Mouse (Mus musculus): ENCODE measurements around the gene Edar. TPM values are rescaled to one million over a fixed set of nuclear protein-coding genes. Genes with fewer than 3 reads are reported as not detected.
A peak's percentile ranks its signal among the peaks of the same experiment; 100 is the strongest.

Gene Edar
- total RNA-seq, 4 experiments from 2014 or later: 0.15 to 2.5 (median 1.1) TPM

- no peak for DNase-seq
Measured at GRCm38 (mm10) chr10:58651270-58652042, 24.0 kb downstream of the Edar start.

DNA sequence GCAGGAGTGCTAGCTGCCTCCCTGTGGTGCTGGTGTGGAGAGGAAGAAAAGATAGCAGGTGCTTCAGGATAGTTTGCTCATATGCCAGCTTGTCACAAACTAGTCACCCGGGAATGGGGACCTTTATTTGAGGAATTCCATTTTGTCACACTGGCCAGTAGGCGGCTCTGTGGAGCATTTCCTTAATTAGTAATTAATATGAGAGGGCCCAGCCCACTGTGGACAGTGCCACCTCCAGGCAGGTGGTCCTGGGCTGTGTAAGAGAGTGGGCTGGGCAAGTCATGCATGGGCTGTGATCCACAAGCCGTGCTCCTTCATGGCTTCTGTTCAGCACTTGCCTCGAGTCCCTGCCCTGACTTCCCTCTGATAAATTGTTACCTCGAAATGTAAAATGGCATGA lies 26.7 kb downstream of the Edar start:
- no peak for DNase-seq

- DNase-seq: no peak
Measured at GRCm38 (mm10) chr10:58644671-58645070, 30.8 kb downstream of the Edar start.

DNA sequence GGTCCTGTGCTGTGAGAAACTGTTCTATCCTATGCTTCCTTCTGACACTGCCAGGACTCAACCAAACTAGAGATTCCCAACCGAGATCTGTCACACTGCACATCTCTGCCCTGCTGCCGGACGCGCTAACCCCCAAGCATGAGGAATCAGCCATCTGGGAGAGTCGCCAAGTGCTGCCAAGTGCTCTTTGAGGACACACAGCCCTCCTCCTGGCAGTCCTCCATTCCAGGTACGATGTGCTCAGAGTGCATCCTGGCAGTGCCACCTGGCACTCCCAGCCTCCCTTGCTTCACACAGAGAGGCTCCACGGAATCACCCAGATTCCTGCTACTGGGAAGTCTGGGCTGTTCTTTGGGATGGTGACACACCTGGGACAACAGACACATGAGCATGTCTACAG lies 31.3 kb downstream of the Edar start:
- no peak for DNase-seq

DNA sequence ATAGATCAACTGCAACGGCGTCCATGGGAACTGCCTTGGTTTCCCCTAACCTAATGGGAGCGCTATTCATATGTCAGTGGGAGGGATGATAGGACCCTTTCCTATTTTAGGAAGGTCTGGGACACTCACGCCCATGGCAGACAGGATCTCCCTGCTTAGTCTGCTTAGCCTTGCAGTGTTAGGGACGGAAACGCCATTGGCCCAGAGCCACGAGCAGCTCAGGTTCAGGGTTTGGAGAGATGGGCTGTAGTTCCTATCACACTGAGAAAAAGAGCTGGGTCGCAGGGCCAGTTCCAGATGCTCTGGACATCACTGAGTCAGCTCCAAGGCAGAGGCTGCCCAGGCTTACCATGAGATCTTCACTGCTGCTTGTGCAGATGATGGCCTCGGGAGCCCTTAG lies 32.5 kb downstream of the Edar start:
- DNase-seq: no peak

DNA sequence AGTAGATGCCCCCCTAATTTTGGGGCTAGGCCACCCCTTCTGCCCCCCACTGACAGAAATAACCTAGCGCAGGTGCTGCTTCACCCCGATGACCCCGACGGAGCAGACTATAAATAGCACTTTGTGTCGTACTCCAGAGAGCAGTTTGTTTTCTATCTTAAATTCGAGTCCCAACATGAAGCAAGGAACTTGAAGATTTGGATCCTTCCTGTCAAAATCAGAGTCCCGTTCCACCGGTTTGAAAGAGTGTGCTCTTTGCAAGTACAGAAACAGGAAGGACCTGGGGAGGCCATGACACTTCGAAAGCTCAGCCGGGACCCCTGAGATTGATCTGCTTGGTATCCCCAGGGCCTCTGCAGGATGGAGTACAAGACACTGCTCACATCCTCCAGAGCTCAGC lies 33.8 kb downstream of the Edar start:
- DNase-seq: no peak

GRCm38 (mm10) chr10:58640446-58641400 lies 34.7 kb downstream of the Edar start:
- no peak for DNase-seq

DNA sequence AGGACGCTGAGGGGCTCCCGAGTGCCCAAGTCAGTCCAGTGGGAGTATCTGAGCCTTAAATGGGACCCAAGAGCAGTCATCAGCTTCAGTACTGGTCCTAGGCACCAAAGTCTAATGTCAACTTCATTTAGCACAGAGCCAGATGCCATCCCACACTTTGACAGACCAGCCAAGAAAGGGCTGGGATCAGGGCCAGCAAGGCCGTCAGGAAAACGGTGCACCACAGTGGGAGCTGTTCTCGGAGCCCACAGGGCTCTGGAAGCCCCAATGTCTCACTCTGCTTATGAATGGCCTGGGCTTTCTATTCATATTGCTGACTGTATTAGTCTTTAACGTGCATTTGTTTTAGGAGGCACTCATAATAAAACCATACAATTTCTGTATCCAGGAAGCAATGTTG lies 36.2 kb downstream of the Edar start:
- DNase-seq: no peak

- no peak for DNase-seq
Measured at GRCm38 (mm10) chr10:58636431-58637080, 38.9 kb downstream of the Edar start.

- DNase-seq: no peak
Measured at GRCm38 (mm10) chr10:58633507-58633906, 41.9 kb downstream of the Edar start.

DNA sequence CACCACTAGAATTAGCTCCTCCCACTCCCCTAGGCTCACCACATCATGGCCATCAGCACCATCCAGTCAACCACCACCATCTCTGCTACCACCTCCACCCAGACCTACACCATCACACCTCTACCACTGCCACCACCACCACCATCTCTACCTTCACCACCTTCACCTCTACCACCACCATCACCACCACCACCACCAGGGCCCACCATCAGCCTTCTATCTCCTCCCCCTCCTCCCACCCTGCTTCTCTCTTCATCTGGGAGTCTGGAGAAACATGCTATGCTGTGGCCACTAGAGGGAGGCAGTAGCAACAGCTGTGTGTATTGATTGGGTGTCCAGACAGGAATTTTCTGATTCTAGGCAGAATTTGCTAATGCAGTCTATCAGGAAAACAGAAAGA lies 47.9 kb downstream of the Edar start:
- no peak for DNase-seq

DNA sequence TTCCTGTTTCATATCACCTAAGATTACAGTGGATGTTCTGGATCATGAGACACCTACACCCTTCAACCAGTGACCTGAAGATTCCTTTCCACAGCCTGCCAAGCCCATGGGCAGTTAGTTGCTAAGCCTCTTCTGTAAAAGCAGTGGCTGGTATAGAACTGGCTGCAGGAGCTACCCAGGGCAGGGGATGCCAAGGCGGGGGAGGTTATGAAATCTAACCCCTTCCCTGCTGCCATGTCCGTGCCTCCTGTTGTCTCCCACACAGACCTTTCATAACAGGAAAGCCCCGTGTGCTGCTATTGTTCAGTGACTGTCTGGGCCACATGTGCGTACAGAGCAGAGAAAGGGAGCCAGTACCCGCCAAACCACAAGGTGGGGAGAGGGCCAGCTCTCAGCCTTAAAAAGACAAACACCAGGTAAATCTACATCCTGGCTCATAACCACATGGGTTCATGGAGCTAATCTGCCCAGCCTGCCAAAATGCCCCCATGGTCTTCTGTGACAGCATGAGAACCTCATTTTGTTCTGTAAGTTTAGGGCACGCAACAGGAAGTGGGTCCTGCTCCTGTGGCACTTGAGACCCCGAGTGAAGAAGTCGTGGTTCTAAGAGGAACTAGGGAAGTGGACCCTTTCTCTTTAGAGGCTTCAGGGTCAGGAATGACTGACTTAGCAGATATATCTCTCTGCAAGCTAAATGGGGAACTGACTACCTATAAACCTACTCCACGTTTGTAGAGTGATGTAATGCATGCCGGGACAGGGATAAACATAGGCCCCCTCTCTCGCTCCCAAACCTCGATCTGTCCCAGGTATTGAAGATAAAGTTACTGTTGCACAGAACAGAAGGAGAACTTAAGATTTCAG lies 50.4 kb downstream of the Edar start:
- no peak for DNase-seq

DNA sequence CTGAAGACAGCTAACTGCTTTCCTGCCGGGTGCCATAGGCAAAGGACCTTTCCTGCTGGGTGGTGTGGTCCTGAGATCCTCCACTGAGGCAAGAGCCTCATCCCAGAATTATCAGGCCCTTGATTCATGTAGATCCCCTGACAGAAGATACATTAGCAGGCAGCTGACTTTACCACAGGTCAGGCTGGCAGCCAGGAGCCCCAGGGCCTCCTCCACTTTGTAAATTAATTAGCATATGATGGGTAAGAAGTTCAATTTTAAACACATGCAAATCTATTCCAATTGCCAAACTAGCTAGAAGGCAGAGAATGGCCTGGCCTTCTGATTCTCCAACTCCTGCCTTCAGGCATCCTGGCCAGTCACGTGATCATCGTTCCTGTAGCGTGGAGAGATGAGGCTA lies 56.2 kb downstream of the Edar start:
- no peak for DNase-seq

- DNase-seq: no peak
Measured at GRCm38 (mm10) chr10:58618501-58619216, 56.8 kb downstream of the Edar start.

DNA sequence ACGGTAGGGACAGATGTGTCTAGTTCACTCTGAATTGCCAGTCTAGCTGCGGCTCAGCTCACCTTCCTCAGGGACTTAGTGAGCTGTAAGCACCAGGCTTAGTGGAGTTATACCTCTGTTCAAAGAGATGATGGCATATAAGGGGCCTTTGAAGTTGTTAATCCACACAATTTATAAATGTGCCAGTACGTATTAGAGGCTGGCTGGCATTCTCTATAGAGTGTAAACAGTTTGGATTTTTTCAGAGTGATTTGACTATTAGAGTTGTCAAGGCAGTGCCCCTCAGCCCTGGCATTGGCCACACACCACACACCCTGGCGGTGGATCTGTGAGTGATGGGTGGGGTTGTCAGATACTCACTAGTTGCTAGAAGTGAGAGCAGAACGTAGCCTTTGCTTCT lies 58.9 kb downstream of the Edar start:
- DNase-seq: no peak

- no peak for DNase-seq
Measured at GRCm38 (mm10) chr10:58614601-58615000, 60.9 kb downstream of the Edar start.

DNA sequence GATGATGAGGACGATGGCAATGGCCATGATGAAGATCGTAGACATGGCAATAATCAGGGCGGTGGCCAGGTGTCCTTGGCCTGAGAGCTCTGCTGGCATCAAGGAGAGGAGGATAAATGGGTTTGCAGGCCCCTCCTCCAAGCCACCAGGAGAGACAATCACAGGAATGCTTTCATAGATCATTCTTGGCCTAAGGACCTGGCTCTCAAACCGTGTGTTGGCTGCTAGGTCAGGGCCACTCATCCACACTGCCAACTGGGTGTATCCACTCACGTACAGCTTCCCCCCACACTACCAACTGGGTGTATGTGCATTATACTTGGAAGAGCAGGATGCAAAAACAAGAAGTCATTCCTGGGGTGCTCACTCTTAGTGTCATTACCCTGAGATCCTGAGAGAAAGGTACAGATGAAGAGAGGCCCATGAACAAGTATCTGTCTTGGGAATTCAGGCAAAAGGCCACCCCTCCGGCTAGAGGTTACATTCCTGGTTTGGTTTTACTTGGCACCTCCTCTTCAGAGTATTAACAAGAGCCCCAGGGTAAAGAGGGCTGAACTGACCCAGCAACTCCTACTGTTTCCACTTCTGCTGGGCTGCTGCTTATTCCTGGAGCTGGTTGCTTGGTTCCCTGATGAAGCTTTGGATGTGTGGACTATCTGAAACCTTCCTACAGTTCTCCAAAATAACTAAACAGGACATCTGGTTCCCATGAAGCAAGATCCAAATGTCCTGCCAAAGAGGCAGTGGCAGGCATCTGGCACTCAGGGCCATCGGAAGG lies 64.8 kb downstream of the Edar start:
- DNase-seq: no peak

- DNase-seq: no peak
Measured at GRCm38 (mm10) chr10:58608858-58609257, 66.6 kb downstream of the Edar start.

GRCm38 (mm10) chr10:58606356-58606755 lies 69.1 kb downstream of the Edar start:
- DNase-seq: no peak

GRCm38 (mm10) chr10:58604779-58605178 lies 70.7 kb downstream of the Edar start:
- peak; percentile 28 for DNase-seq

GRCm38 (mm10) chr10:58601946-58602345 lies 73.5 kb downstream of the Edar start:
- no peak for DNase-seq
